Mouse (Mus musculus) forebrain, embryonic 10.5 days (tissue): ENCODE measurements at regions not wholly inside any gene's neighbourhood (a gene's known extent, or its start where the extent isn't known, plus 50 kb on each side); places are given as distances from the start of the nearest gene placed in this dataset.

Experiments used
- DNase-seq: peaks from one replicate; pipeline ENCODE4 v3.0.0-alpha.2; 2017; ENCODE audit warnings: low spot score; ENCODE audit errors: extremely low spot score
- H3K27ac ChIP-seq: fragments of 300-500 bp; sonication (generic); 2 replicates; pipeline ENCODE4 v1.5.1; 2016; ENCODE audit warnings: mild to moderate bottlenecking
- H3K27me3 ChIP-seq: fragments of 300-500 bp; sonication (generic); 2 replicates; pipeline ENCODE4 v1.6.1; 2016; ENCODE audit warnings: mild to moderate bottlenecking; ENCODE audit not compliant: poor library complexity, severe bottlenecking
- H3K36me3 ChIP-seq: fragments of 300-500 bp; sonication (generic); replicated peaks from 2 replicates; pipeline ENCODE4 v1.6.1; 2016; ENCODE audit warnings: mild to moderate bottlenecking, moderate library complexity
- H3K4me1 ChIP-seq: fragments of 300-500 bp; sonication (generic); 2 replicates; pipeline ENCODE4 v1.6.1; 2016
- H3K4me3 ChIP-seq: fragments of 300-500 bp; sonication (generic); 2 replicates; pipeline ENCODE4 v1.5.1; 2016; ENCODE audit warnings: mild to moderate bottlenecking, moderate library complexity
- H3K9me3 ChIP-seq: fragments of 300-500 bp; sonication (generic); 2 replicates; pipeline ENCODE4 v1.6.1; 2016; ENCODE audit warnings: mild to moderate bottlenecking, moderate library complexity
- WGBS: fragments of 180-500 bp; shearing (Covaris S2); methylation state at CpG from one replicate; pipeline ENCODE4 v1.1.7; 2016; 5-methylcytosine and 5-hydroxymethylcytosine counted together

DNA sequence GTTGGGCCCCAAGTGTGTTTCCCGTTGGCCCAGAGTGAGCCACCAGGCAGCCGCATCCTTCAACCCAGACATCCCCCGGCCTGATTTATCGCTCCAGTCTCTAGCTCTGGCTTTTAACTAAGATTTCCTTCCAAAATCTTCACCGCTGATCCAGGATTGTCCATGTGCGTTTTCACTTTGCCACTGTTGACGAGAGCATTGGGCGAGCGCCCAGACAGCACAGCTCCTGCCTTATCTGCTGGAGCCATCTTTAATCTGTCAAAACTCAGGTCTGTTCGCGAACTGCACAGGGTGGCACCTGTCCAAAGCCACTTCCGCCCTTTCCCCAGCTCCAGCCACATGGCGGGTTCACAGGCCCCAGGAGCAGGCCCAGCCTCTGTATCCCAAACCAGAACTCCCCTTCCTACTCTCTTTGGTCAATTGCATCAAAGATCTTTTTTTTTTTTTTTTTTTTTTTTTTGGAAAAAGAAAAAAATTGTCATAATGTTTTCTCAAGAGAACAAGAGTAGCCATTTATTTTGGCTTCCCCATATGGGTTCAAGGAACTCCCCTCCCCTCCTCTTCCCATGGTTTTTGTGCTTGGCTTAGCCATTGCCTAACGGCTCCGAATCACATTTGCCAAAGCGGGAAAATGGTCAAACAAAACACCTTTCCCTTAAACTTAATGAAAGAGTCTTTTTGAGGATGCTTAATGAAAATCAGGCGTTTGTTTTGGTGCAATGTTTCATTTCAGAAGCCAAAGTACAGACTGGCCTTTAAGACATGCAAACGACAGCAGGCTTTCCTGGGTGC lies 98.2 kb downstream of the Cyp26a1 start:
- H3K36me3 ChIP-seq = no peaks in the 10 kb centered on the region
- no peak overlapping the region for H3K27ac ChIP-seq
- 92% methylated on average over 18 of the region's 18 CpGs for WGBS
- no peak for DNase-seq
- H3K27me3 ChIP-seq = peaks cover 33% of the 10 kb centered on the region
- H3K4me3 ChIP-seq = no peak overlapping the region
- peaks cover 8% of the 10 kb centered on the region for H3K4me1 ChIP-seq
- no peaks in the 10 kb centered on the region for H3K9me3 ChIP-seq

DNA sequence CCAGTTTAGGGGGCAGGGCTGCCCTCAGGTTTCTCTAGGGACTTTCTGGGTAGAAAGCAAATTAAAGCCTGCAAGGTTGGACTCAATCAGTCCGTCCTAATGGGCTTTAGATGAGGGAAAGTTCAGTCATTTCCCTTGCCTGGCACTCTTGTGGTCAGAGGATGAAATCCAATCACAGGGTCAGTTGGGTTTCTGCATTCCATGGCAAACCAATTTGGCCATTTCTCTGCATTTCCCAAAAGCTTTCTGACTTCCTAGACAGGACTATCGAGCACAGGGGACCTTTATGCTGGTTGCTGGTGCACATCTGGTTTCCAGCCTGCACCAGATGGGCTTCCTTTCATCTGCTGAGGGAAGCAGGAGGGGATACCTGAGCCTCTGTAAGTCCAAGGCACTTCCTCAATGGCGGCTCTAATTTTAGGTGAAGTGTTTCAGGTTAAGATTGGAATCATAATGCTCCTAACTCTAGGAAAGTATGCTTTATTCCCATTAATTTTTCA lies 102.6 kb downstream of the Cyp26a1 start:
- Histone ChIP-seq H3K27ac (no peak overlapping the region), H3K4me1 (no peaks in the 10 kb centered on the region), H3K27me3 (no peaks in the 10 kb centered on the region), H3K36me3 (no peaks in the 10 kb centered on the region), H3K9me3 (no peaks in the 10 kb centered on the region), H3K4me3 (no peak overlapping the region)
- no peak for DNase-seq
- WGBS = 68% methylated on average over 3 of the region's 3 CpGs

DNA sequence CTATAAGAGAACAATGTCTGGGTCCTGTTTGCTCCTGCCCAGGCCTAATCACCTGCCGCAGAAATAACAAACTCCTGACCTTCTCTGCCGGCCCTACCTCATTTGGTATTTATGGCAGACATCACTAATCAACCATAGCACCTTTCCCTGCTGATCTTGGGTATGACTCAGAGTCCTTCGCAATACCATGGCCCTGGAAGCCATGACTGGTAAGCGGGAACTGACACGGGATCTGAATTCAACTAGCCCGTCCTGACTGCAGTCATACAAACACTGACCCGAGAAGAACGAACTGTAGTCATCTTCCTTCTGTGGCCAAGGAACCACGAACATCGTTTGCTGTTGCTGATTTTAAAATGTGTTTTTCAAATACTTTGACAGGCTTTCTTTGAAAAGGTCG lies 112.1 kb downstream of the Cyp26a1 start:
- WGBS = 89% methylated on average over 11 of the region's 11 CpGs
- Histone ChIP-seq H3K4me1 (peaks cover 18% of the 10 kb centered on the region), H3K9me3 (no peaks in the 10 kb centered on the region), H3K4me3 (no peak overlapping the region), H3K36me3 (no peaks in the 10 kb centered on the region), H3K27me3 (peaks cover 14% of the 10 kb centered on the region), H3K27ac (no peak overlapping the region)
- DNase-seq = no peak

DNA sequence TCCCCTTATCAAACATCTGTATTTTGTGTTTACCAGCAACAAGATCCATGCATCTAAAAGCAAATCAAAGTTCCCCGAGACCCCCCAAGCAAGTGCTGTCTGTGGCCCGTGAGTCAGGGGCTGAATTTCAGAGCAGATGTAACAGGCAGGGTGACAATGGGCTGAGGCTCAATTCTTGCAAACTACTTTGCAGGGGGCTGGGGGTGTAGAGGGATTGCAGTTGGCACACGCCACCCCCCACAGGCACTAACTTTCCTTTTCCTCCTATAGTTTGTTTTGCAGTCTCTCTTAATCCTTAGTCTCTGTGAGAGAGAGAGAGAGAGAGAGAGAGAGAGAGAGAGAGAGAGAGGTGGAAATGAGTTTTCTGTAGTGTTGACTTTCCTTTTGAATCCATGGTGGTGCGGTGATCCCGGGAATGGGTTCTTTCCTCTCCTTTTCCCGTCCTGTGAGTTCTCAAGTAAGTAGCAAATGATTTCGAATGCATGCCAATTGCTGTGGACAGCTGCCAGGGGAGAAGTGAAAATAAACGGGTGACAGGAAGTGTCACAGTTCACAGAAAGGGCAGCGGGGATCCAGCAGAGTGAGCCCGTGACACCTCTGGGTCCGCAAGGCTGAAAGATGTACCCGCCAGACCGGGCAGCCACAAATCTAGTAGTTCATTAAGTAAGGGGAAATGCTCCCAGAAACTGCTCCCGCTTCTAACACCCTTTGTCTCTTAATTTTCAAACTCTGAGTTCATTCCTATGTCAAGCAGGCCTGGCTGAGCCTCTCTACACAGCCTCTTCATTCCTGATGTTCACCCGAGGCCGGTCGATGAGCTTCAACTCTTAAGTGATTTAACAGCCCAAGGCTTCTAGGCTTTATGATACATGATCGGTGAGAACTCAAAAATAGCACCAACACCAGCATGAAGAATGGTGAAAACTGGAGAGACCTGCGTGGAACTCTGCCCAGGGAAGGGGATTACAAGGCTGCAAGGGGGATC lies 116.8 kb downstream of the Cyp26a1 start:
- no peak for DNase-seq
- H3K36me3 ChIP-seq = no peaks in the 10 kb centered on the region
- peaks cover 20% of the 10 kb centered on the region for H3K4me1 ChIP-seq
- H3K4me3 ChIP-seq = no peak overlapping the region; the same call in 1 of the 2 replicates
- peaks cover 25% of the 10 kb centered on the region for H3K27me3 ChIP-seq
- no peak overlapping the region for H3K27ac ChIP-seq
- H3K9me3 ChIP-seq = no peaks in the 10 kb centered on the region
- 21% methylated on average over 19 of the region's 19 CpGs for WGBS

DNA sequence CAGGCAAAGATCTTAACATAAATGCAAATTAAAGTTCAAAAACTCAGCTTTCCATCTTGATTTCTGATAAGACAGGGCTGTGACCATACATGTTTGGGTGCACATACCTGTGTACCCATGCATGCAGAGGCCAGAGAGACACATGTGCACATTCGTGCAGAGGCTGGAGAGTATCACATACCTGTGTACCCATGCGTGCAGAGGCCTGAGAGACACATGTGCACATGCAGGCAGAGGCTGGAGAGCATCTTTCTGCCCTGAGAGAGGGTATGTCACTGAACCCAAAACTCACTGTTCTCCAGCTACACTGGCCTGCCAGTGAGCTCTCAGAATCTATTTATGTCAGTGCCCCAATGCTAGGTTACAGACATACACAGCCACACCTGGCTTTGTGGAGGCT lies 118.0 kb downstream of the Cyp26a1 start:
- Histone ChIP-seq H3K27me3 (peaks cover 25% of the 10 kb centered on the region), H3K36me3 (no peaks in the 10 kb centered on the region), H3K4me3 (no peak overlapping the region), H3K27ac (no peak overlapping the region), H3K9me3 (no peaks in the 10 kb centered on the region), H3K4me1 (peaks cover 20% of the 10 kb centered on the region)
- WGBS = 79% methylated on average over 2 of the region's 2 CpGs
- no peak for DNase-seq

DNA sequence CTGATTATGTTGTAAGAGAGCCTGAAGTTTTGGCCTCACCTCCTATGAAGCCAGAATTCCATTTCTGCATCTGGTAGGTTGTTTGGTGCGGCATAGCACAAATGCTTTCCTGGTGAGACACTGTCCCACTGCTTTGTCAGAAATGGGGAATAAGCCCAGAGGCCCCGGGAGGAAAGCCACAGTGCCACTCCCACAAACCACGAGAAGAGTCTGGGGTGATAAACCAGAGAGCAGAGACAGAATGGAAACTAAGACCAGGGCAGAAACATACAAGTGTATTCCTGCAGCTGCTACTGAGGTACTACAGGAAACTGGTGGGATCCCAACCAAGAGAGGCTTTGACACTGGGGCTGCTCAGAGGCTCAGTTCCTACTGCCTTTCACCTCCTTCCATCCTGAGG lies 123.6 kb downstream of the Cyp26a1 start:
- H3K4me1 ChIP-seq = no peaks in the 10 kb centered on the region
- H3K36me3 ChIP-seq = no peaks in the 10 kb centered on the region
- H3K27me3 ChIP-seq = no peaks in the 10 kb centered on the region
- H3K27ac ChIP-seq = 0 out of 2 replicates have a peak overlapping the region, but pooled peaks have one; percentile 30
- H3K4me3 ChIP-seq = no peak overlapping the region
- DNase-seq = no peak
- H3K9me3 ChIP-seq = no peaks in the 10 kb centered on the region
- WGBS = 68% methylated on average over 3 of the region's 3 CpGs

DNA sequence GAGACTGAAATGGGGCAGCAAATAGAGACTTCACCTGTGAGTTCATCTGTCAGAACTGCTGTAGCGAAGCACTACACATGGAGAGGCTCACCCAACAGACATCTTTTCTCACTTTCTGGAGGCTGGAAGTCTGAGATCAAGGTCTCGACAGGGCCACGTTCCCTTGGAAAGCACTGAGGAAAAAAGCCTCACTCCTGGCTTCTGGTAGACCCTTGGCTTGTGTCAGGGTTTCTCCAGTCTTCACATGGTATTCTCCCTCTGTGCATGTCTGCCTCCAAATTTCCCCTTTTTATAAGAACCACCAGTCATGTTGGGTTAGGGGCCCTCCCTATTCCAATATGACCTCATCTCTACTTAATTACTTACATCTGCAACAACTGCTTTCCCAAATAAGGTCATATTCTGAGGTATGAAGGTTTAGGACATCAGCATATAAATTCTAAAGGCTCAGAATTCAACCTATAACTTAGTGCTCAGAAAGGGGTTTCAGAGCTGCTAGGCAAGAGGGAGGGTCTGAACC lies 124.1 kb downstream of the Cyp26a1 start:
- Histone ChIP-seq H3K9me3 (no peaks in the 10 kb centered on the region), H3K27me3 (no peaks in the 10 kb centered on the region), H3K36me3 (no peaks in the 10 kb centered on the region), H3K27ac (0 out of 2 replicates have a peak overlapping the region, but pooled peaks have one; percentile 30), H3K4me3 (no peak overlapping the region), H3K4me1 (no peaks in the 10 kb centered on the region)
- no peak for DNase-seq
- 85% methylated on average over 3 of the region's 3 CpGs for WGBS

DNA sequence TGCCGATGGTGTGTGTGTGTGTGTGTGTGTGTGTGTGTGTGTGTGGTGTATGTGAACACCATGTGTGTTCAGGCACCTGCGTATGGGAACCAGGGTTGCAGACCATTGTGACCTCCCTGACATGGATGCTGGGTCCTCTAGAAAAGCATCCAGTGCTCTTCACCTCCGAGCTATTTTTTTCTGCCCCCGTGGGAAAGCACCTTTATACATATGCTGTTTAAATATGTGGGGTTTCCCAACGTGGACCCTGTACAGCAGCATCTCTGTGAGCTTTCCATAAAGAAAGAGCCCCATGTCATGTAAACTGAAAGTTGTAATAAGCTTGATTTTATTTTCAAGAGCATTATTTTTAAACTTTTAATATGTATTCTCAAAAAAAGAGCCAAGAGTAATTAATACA lies 126.6 kb downstream of the Cyp26a1 start:
- Histone ChIP-seq H3K27ac (no peak overlapping the region), H3K4me1 (no peaks in the 10 kb centered on the region), H3K36me3 (no peaks in the 10 kb centered on the region), H3K27me3 (no peaks in the 10 kb centered on the region), H3K4me3 (no peak overlapping the region), H3K9me3 (no peaks in the 10 kb centered on the region)
- WGBS = 86% methylated on average over 5 of the region's 5 CpGs
- no peak for DNase-seq

DNA sequence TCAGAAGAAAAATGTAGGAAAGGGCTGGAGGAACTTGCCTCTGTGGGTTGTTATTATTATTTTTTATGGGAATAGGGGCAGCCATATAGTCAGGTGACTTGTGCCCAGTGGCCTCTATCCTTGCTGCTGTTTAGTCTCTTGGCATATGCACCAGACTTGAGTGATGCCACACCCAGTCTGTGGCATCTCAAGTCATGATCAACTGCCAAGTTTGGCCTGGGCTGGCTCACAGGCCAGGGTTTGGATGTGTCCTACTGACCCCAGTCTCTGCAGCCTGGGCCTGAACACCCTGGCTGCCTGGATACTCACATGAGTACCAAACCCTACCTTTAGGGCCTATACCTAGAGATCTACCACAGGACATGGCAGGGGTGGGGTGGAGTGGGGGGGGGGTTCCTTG lies 133.8 kb downstream of the Cyp26a1 start:
- H3K9me3 ChIP-seq = no peaks in the 10 kb centered on the region
- no peak for DNase-seq
- no peaks in the 10 kb centered on the region for H3K36me3 ChIP-seq
- H3K4me1 ChIP-seq = no peaks in the 10 kb centered on the region
- no peak overlapping the region for H3K27ac ChIP-seq
- no peaks in the 10 kb centered on the region for H3K27me3 ChIP-seq
- no peak overlapping the region for H3K4me3 ChIP-seq

DNA sequence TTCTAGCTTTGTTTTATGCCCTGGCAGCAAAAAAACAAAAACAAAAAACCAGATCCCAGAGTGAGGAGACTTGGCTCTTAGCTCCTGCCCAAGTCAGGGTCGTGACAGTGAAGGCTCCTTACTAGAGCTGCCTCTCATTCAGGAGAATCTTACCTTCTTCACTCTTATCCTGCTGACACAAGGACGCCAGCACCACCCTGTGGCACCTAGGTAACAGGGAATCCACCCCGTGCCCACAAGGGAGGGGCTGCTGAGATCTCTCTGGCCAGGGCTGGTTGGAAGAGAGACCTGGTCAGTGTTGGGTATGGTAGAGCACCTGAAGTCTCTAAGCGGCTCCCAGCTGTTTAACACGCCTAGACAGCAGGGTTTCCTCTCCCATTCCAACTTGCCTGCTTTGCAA lies 139.3 kb downstream of the Cyp26a1 start:
- no peak for DNase-seq
- 51% methylated on average over 5 of the region's 5 CpGs for WGBS
- Histone ChIP-seq H3K9me3 (no peaks in the 10 kb centered on the region), H3K36me3 (no peaks in the 10 kb centered on the region), H3K27me3 (no peaks in the 10 kb centered on the region), H3K4me3 (no peak overlapping the region), H3K27ac (no peak overlapping the region), H3K4me1 (no peaks in the 10 kb centered on the region)
